Mouse (Mus musculus) spleen, embryonic (tissue): ENCODE measurements around the gene Pgam2.

Experiments used
- CTCF ChIA-PET: fragments of 350-600 bp; sonication (Branson Sonifier 250); formaldehyde crosslinking; loops from one replicate; lab custom pipeline; 2022; lab: Charles Lee

The Pgam2 gene

DNA sequence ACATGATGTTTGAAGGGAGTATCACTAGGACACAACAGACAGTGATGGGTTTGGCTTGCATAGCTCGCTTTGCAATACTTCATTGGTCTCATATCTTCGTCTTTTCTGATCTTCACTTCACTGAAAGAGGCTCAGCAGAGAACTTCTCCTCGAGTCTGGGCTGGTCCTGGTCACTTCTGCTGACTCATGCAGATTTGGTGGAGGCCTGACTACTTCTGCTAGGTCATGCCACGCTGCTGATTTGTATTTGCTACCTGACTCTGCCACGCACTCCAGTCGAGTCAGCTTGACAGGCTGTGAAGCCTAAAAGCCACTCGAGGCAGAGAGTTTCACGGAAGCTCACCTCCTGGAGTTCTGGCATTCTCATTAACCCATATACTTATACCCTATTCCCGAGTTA, 4.4 kb upstream of the Pgam2 start:
- CTCF ChIA-PET, result no interaction called here

DNA sequence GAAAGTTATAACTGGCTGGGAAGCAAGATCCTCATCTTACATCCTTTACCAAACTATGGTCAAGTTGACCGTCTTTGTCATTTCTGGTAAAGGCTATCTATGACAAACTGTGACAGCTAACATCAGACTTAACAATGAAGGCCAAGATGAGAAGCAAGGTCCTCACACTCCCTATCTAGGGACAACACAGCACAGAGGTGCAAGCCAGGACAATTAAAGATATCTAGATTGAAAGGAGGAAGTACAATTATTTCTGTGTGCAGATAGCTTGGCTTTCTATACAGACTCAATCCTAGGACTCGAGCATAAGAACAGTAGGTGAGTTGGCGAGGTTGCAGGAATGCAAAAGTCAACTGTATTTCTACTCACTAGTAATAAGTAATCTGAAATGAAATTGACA, 2.2 kb upstream of the Pgam2 start:
- CTCF ChIA-PET, result no interaction called here

GRCm38 (mm10) chr11:5804174-5804573, 641 bp upstream of the Pgam2 start:
- CTCF ChIA-PET, result no interaction called here

- CTCF ChIA-PET, result interaction anchor here (0.5 to 1.4 kb wide), 3 partner anchors 12 to 786 kb away, joined by 3 to 4 read pairs (median 3); no protein-coding TSS in a partner anchor
Observed at GRCm38 (mm10) chr11:5802457-5803217, 896 bp downstream of the Pgam2 start.

DNA sequence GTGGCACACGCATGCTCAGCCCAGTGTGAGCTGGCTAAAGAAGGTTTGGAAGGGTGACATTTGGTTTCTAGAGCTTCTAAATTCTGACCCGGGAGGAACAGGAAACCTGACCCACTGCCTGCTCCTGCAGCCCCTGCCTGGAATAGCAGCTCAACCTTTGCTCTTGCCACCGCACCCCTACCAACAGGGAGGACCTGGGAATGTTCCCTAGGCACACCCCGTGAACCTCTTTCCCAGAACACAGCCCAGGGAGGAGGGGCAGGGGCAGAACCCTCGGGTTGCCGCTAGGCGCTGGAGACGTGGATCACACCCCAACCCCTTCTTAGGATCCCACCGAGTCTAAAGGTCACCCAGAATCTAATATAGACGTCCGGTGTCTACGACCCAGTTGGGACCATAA, 1.5 kb downstream of the Pgam2 start:
- CTCF ChIA-PET, result interaction anchor here (1.4 kb wide), 1 partner anchor 11 kb away, joined by 3 read pairs; no protein-coding TSS in a partner anchor

DNA sequence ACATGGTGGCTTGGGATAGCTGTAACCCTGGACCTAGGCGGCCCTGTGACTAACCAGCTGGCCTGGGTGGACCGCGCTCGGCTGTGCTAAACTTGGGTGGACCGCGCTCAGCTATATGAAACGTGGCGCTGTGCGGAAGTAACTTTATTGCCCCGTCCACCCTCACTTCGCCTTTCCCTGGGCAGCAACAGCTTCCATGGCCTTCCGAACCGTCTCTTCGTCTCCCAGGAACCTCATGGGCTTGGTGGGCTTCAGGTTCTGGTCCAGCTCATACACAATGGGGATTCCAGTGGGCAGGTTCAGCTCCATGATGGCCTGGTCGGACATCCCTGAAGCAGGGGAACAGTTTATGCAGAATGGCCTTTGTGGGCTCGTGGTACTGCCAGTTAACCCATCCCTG, 2.0 kb downstream of the Pgam2 start:
- CTCF ChIA-PET, result interaction anchor here (1.4 kb wide), 1 partner anchor 10 kb away, joined by 3 read pairs; no protein-coding TSS in a partner anchor

- CTCF ChIA-PET, result interaction anchor here (0.7 kb wide), 1 partner anchor 389 kb away, joined by 3 read pairs; no protein-coding TSS in a partner anchor
Observed at GRCm38 (mm10) chr11:5799621-5800490, 3.7 kb downstream of the Pgam2 start.

GRCm38 (mm10) chr11:5797928-5798327, 5.6 kb downstream of the Pgam2 start:
- CTCF ChIA-PET, result no interaction called here

GRCm38 (mm10) chr11:5797371-5797770, 6.2 kb downstream of the Pgam2 start:
- CTCF ChIA-PET, result no interaction called here

- CTCF ChIA-PET, result no interaction called here
Observed at GRCm38 (mm10) chr11:5796939-5797338, 6.6 kb downstream of the Pgam2 start.

GRCm38 (mm10) chr11:5795706-5796105, 7.8 kb downstream of the Pgam2 start:
- CTCF ChIA-PET, result no interaction called here

GRCm38 (mm10) chr11:5795290-5795689, 8.2 kb downstream of the Pgam2 start:
- CTCF ChIA-PET, result no interaction called here

DNA sequence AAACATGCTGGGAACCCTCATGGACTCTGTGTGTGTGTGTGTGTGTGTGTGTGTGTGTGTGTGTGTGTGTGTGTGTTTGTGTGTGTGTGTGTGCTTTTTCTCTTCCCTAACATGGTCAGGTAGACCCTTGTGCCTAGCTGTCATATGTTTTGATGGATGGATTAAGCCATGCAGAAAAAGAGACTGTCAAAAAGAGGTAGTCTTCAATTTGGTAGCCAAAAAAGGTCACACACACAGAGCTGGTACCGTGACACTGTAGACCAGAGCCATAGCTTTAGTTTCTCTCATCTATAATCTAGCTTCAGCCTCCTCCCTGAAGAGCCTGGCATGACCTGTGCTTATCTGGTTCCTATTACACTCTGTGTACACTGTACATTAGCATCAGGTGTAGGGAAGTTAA, 13.1 kb downstream of the Pgam2 start:
- CTCF ChIA-PET, result interaction anchor here (0.7 to 1.1 kb wide), 3 partner anchors 11 to 39 kb away, joined by 3 to 4 read pairs (median 3); no protein-coding TSS in a partner anchor

- CTCF ChIA-PET, result no interaction called here
Observed at GRCm38 (mm10) chr11:5789754-5790333, 13.7 kb downstream of the Pgam2 start.

DNA sequence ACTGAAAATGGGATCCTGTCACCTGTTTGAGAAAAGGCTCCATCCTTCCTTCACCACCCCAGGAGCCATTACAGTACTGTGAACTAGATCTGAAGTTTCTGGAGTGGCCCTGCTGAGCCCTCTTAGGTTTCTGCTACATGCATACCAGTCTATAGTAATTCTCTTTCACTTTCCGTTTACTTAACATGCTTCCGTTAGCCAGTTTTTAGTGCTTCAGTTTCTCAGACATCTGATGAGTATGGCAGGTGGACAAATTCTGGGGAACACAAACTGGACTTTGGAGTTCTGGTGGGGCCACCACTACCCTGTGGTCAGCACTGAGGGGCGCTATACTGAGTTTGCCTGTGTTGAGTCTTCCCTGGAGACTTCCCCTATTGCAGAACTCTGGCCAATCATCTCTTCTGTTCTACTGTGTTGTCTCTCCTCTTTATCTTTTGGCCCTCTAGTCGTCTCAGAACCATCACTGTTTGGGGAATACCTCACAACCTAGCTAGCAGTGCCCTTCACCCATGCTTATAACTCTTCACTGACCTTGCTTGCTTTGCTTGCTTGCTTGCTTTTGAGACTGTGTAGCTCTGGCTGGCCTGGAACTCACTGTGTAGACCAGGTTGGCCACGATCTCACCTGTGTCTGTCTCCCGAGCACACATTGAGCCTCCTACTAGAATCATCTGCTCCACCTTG, 14.3 kb downstream of the Pgam2 start:
- CTCF ChIA-PET, result interaction anchor here (1.2 kb wide), 1 partner anchor 15 kb away, joined by 3 read pairs; no protein-coding TSS in a partner anchor

DNA sequence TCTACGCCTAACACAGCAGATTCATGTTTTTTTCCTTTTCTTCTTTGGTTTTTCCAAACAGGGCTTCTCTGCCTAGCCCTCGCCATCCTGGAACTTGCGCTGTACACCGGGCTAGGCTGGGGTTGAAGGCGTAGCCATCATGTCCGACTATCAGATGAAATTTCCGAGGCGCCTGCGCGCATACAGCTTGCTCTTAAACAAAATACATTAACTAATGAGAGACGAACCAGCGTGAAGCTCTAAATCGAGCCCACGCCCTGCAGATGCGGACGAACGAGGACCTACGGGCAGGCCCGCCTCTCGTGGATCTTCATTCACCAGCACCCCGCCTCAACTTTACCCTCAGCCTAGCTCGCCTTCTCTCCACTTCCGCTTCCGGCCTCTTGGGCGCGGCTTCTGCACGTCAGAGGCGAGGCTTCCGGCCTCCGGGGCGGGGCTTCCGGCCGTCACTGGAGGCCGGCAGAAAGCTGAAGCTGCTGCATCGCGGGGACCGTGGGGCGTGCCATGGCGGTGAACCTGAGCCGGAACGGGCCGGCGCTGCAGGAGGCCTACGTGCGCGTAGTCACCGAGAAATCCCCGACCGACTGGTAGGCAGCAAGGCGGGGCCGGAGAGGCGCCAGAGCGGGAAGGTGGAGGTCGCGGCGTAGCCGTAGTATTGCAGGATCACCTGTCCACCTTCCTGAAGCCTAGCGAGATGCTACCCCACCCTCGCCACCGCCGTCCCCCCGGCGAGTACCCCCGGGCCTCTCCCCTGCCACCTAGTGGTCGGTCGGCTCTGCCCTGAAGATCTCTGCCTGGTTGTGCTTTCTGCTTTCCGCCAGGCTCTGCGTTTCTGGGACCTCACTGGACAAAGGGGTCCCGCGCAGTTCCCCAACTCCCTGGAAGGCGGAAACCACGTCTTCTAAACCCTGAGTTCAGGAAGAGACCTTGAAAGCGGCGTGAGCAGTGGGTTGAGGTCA, 15.2 kb downstream of the Pgam2 start, which contains the start of gene Dbnl:
TSS of gene Dbnl (plus strand) at position 433 of the 959 bp plus-strand sequence.
- CTCF ChIA-PET, result interaction anchor here (0.6 to 1.2 kb wide), 2 partner anchors 14 to 47 kb away, joined by 3 to 13 read pairs; no protein-coding TSS in a partner anchor

DNA sequence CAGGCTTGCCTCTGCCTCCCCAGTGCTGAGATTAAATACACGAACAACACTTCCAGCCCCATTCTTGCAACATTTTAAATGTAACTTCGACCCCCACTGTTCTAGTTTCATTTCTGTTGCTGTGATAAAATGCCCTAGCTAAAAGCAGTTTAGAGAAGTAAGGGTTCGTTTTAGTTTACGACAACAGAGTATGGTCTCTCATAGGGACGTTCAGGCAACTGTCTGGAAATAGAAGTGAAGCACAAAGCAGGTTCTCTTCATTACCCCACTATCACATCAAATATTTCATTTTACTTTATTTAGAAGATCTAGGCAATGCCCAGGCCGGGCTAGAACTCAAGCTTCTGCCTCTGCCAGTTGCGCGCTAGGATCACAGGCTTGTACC, 15.9 kb downstream of the Pgam2 start:
- CTCF ChIA-PET, result interaction anchor here (0.6 to 1.2 kb wide), 2 partner anchors 14 to 48 kb away, joined by 3 to 13 read pairs; no protein-coding TSS in a partner anchor

DNA sequence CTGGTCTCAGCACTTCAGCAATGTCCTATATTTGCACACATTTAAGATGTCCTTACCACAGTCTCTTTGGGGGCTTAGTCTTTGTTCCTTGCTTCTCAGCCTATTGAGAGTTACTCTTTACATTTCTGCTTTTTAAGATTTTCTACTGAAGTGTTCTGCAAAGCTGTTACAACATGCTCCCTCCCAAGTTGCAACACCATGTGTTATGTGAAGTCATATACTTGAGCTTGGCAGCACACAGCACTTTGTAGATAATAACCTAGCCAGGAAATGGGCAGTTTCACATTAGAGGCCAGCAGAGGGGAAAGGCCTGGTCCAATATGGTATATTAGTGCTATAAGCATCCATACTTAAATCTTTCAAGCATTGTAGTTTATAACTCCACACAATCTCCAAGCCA, 17.8 kb downstream of the Pgam2 start:
- CTCF ChIA-PET, result no interaction called here

- CTCF ChIA-PET, result no interaction called here
Observed at GRCm38 (mm10) chr11:5782199-5782944, 21.2 kb downstream of the Pgam2 start.
